ENCODE assay signal across 9 mouse cellular contexts in the genomic region with DNA sequence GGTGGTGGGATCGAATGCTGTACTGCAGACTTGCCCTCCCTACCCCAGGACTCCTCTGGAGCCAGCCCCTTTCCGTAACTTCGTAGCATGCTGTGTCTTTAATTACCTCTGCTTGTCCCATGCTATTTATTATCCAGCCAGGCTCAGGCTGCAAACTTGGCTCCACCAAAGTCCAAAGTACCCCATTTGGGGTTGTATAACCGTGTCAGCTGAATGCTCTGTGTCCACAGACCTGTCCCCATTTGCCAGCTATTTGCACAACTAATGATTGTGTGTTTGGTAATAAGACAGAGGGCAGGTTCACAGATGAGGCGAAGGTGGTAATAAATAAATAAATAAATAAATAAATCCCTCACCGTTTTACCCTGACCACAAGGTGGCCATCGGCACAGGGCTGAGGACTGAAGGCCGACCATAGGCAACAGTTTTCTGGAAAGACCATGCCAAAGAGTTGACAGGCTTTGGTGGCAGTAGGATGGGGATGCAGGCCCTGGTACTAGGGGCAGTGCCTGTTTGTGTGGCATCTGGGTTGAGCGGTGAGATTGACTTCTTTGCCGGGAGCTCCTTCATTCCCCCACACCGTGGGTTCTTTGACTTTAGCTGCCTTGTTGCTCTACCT. TPM values are rescaled to one million over a fixed set of nuclear protein-coding genes. Genes with fewer than 3 reads are reported as not detected.
DNase-seq lines count a peak whose midpoint lies in the region; ATAC-seq and TF ChIP-seq lines count a peak whose summit lies in the region.
"Had no signal": no experiment of that assay in that cellular context is flagged by ENCODE, and none has a peak within 500 bp of the region (broad histone marks: within the 10 kb centered on the region; RNA-seq: fewer than 3 reads in every experiment).

No protein-coding gene starts in this region.

- peak overlapping the region; percentile 67 for H3K27ac ChIP-seq in liver, adult 2 months (replicated peaks; ENCODE audit: insufficient read depth, low read depth, low read length)
- H3K27ac ChIP-seq in liver, embryonic 12.5 days: no peak overlapping the region
- peak overlapping the region; percentile 81 for H3K27ac ChIP-seq in hindbrain, embryonic 10.5 days
- H3K27ac ChIP-seq in limb, embryonic 10.5 days: no peak overlapping the region
- peak overlapping the region; percentile 85; the same call in 1 of the 2 replicates for H3K27ac ChIP-seq in neural tube, embryonic 13.5 days (replicated peaks)
- no peak overlapping the region for H3K27ac ChIP-seq in thymus, adult 2 months (ENCODE audit: control insufficient read depth, insufficient read depth, low read length)

- no peak overlapping the region for H3K4me3 ChIP-seq in liver, adult 2 months (ENCODE audit: insufficient read depth, low read depth, low read length)
- no peak overlapping the region for H3K4me3 ChIP-seq in liver, embryonic 12.5 days
- H3K4me3 ChIP-seq in hindbrain, embryonic 10.5 days: peak overlapping the region; percentile 77
- H3K4me3 ChIP-seq in limb, embryonic 10.5 days: 0 out of 2 replicates have a peak overlapping the region, but pooled peaks have one; percentile 39
- H3K4me3 ChIP-seq in neural tube, embryonic 13.5 days: no peak overlapping the region
- no peak overlapping the region for H3K4me3 ChIP-seq in thymus, adult 2 months (ENCODE audit: control insufficient read depth, insufficient read depth, low read length)

- H3K9me3 ChIP-seq in liver, embryonic 12.5 days (replicated peaks): no peaks in the 10 kb centered on the region
- H3K9me3 ChIP-seq in hindbrain, embryonic 10.5 days: no peaks in the 10 kb centered on the region
- H3K9me3 ChIP-seq in limb, embryonic 10.5 days (replicated peaks): no peaks in the 10 kb centered on the region
- no peaks in the 10 kb centered on the region for H3K9me3 ChIP-seq in neural tube, embryonic 13.5 days

- no peak for ATAC-seq in liver, embryonic 12.5 days
- no peak for ATAC-seq in neural tube, embryonic 13.5 days (ENCODE audit: low read depth)
- no peak for ATAC-seq in megakaryocyte progenitor cell, adult 5-6 weeks (replicated peaks; ENCODE audit: poor library complexity)

- no peak for TF ChIP-seq POLR2A in liver, adult 2 months (IDR thresholded peaks at IDR 0.05; ENCODE audit: extremely low read depth, insufficient read depth, low read length)
- no peak for TF ChIP-seq POLR2A in thymus, adult 2 months (IDR thresholded peaks at IDR 0.05; ENCODE audit: control insufficient read depth, extremely low read depth, insufficient read depth, low read length, poor library complexity)

- H3K36me3 ChIP-seq in liver, adult 2 months (ENCODE audit: control insufficient read depth, insufficient read depth, low read length): no peaks in the 10 kb centered on the region
- peaks cover 29% of the 10 kb centered on the region for H3K36me3 ChIP-seq in liver, embryonic 12.5 days
- H3K36me3 ChIP-seq in hindbrain, embryonic 10.5 days: peaks cover 89% of the 10 kb centered on the region
- peaks cover 97% of the 10 kb centered on the region for H3K36me3 ChIP-seq in limb, embryonic 10.5 days
- H3K36me3 ChIP-seq in neural tube, embryonic 13.5 days: 0 out of 2 replicates have a peak, but pooled peaks cover 14% of the 10 kb centered on the region
- H3K36me3 ChIP-seq in thymus, adult 2 months (ENCODE audit: control insufficient read depth, insufficient read depth, low read length): peaks cover 18% of the 10 kb centered on the region

- H3K4me1 ChIP-seq in liver, adult 2 months (ENCODE audit: control insufficient read depth, insufficient read depth, low read length): peaks cover 40% of the 10 kb centered on the region
- peaks cover 92% of the 10 kb centered on the region for H3K4me1 ChIP-seq in liver, embryonic 12.5 days
- peaks cover 99% of the 10 kb centered on the region for H3K4me1 ChIP-seq in hindbrain, embryonic 10.5 days (replicated peaks)
- H3K4me1 ChIP-seq in limb, embryonic 10.5 days: peaks cover 98% of the 10 kb centered on the region
- H3K4me1 ChIP-seq in neural tube, embryonic 13.5 days (replicated peaks): peaks cover 100% of the 10 kb centered on the region
- H3K4me1 ChIP-seq in thymus, adult 2 months (replicated peaks; ENCODE audit: control insufficient read depth, insufficient read depth, low read length): peaks cover 77% of the 10 kb centered on the region

- TF ChIP-seq CTCF in liver, adult 2 months (IDR thresholded peaks at IDR 0.05; ENCODE audit: low read depth, low read length): peak; percentile 66
- no peak for TF ChIP-seq CTCF in thymus, adult 2 months (IDR thresholded peaks at IDR 0.05; ENCODE audit: borderline replicate concordance, control insufficient read depth, extremely low read depth, insufficient read depth, low read length, poor library complexity)

- 38% methylated on average over 11 of the region's 11 CpGs for WGBS in liver, adult 2 months
- WGBS in liver, embryonic 12.5 days (ENCODE audit: insufficient replicate concordance): 62% methylated on average over 11 of the region's 11 CpGs
- WGBS in hindbrain, embryonic 10.5 days: 63% methylated on average over 11 of the region's 11 CpGs
- WGBS in limb, embryonic 10.5 days: 53% methylated on average over 11 of the region's 11 CpGs
- WGBS in neural tube, embryonic 13.5 days: 46% methylated on average over 11 of the region's 11 CpGs
- WGBS in thymus, adult 2 months: 84% methylated on average over 11 of the region's 11 CpGs

- no peaks in the 10 kb centered on the region for H3K27me3 ChIP-seq in liver, adult 2 months (ENCODE audit: control insufficient read depth, insufficient read depth, low read length)
- H3K27me3 ChIP-seq in liver, embryonic 12.5 days (replicated peaks): peaks cover 75% of the 10 kb centered on the region
- H3K27me3 ChIP-seq in hindbrain, embryonic 10.5 days (ENCODE audit: insufficient read depth, poor library complexity, severe bottlenecking): peaks cover 25% of the 10 kb centered on the region
- H3K27me3 ChIP-seq in limb, embryonic 10.5 days (ENCODE audit: low read depth, poor library complexity, severe bottlenecking): peaks cover 21% of the 10 kb centered on the region; the same call in 1 of the 2 replicates
- no peaks in the 10 kb centered on the region; the same call in 1 of the 2 replicates for H3K27me3 ChIP-seq in neural tube, embryonic 13.5 days
- H3K27me3 ChIP-seq in thymus, adult 2 months (ENCODE audit: control insufficient read depth, insufficient read depth, low read length): no peaks in the 10 kb centered on the region

- 0 out of 2 replicates have a peak overlapping the region, but pooled peaks have one; percentile 2 for H3K9ac ChIP-seq in liver, adult 2 months (ENCODE audit: low read depth, low read length)
- no peak overlapping the region for H3K9ac ChIP-seq in liver, embryonic 12.5 days
- H3K9ac ChIP-seq in neural tube, embryonic 13.5 days: peak overlapping the region; percentile 99; the same call in 1 of the 2 replicates

- H3K79me2 ChIP-seq in liver, adult 2 months (ENCODE audit: control insufficient read depth, insufficient read depth, low read length): peaks cover 7% of the 10 kb centered on the region; the same call in 1 of the 2 replicates

- H3K4me2 ChIP-seq in liver, embryonic 12.5 days: no peak overlapping the region
- peak overlapping the region; percentile 85 for H3K4me2 ChIP-seq in neural tube, embryonic 13.5 days

- DNase-seq in liver, adult 2 months (ENCODE audit: extremely low read depth, low read depth, low spot score): peak; percentile 99
- no peak for DNase-seq in hindbrain, embryonic 10.5 days (ENCODE audit: low spot score)
- no peak for DNase-seq in limb, embryonic 10.5 days (ENCODE audit: low spot score)
- no peak for DNase-seq in thymus, adult 2 months
- DNase-seq in cerebellum, adult 8-10 months: no peak
- DNase-seq: thymus, postnatal 36 days had no signal

RNA-seq across cellular contexts. Expression of a gene that starts 7.0 kb away (rescaled TPM):
- 2.4 and 2.9 TPM in 2 replicates for total RNA-seq in liver, adult 2 months (2014; rRNA removed)
- polyA plus RNA-seq in liver, adult 2 months (2012; rRNA removed): 9.7 and 14.8 TPM in 2 replicates
- 7.7 and 8.2 TPM in 2 replicates for polyA plus RNA-seq in liver, embryonic 12.5 days (2016; fragmentation: Nextera tagmentation; extraction: Ambion mirVana)
- polyA plus RNA-seq in hindbrain, embryonic 10.5 days (2016; fragmentation: Nextera tagmentation; extraction: Ambion mirVana): 47.4 and 56.0 TPM in 2 replicates
- 53.4 and 55.7 TPM in 2 replicates for polyA plus RNA-seq in limb, embryonic 10.5 days (2016; fragmentation: Nextera tagmentation; extraction: Ambion mirVana)
- polyA plus RNA-seq in neural tube, embryonic 13.5 days (2015; fragmentation: Nextera tagmentation; extraction: Ambion mirVana): 31.1 and 33.7 TPM in 2 replicates
- 205 and 254 TPM in 2 replicates for polyA plus RNA-seq in thymus, adult 2 months (2012; rRNA removed)
- total RNA-seq in megakaryocyte progenitor cell, adult 5-6 weeks (2015): 65.2 and 66.2 TPM in 2 replicates
- total RNA-seq in megakaryocyte progenitor cell, adult 5-6 weeks (2017): 48.0 and 50.5 TPM in 2 replicates

Comparison
In these comparisons a context has a peak if more than half of its experiments do, and no peak if none do; other contexts are left out.
1. H3K27ac ChIP-seq: peak in liver, adult 2 months (single experiment), hindbrain, embryonic 10.5 days (single experiment) and neural tube, embryonic 13.5 days (single experiment); none in liver, embryonic 12.5 days (single experiment), limb, embryonic 10.5 days (single experiment) and thymus, adult 2 months (single experiment).
2. H3K4me3 ChIP-seq: peak in hindbrain, embryonic 10.5 days (single experiment) and limb, embryonic 10.5 days (single experiment); none in liver, adult 2 months (single experiment), liver, embryonic 12.5 days (single experiment), neural tube, embryonic 13.5 days (single experiment) and thymus, adult 2 months (single experiment).